Mouse (Mus musculus): ENCODE results near the gene Zfp207. TPM values are rescaled to one million over a fixed set of nuclear protein-coding genes. Genes with fewer than 3 reads are reported as not detected.

Gene Zfp207
- total and polyA plus RNA-seq, 3 experiments = 137 to 296 (median 231) TPM

- H3K36me3 ChIP-seq (replicated peaks in 1 of 2; ENCODE audit: control insufficient read depth in 1 of 2, insufficient read depth in 1 of 2, low read length in 1 of 2) = peaks cover 17 to 36% of the 10 kb centered on the region in 2 experiments
- dilution Hi-C loops (cut with MboI; ENCODE audit: extremely low pct_ligation_motif_present, extremely low pct_unique_long_range_greater_than_20kb, low sequenced_read_pairs) = no loop called here
- H3K4me2 ChIP-seq (ENCODE audit: insufficient read depth, low read depth, poor library complexity, severe bottlenecking) = no peak overlapping the region
- in situ Hi-C loops (cut with MboI; ENCODE audit: low pct_ligation_motif_present, low pct_unique_long_range_greater_than_20kb, low sequenced_read_pairs) = loop anchor here (10.0 kb wide), 1 partner anchor 248 kb away; no protein-coding TSS in a partner anchor
- no peaks in the 10 kb centered on the region for H3K27me3 ChIP-seq (replicated peaks)
- H3K4me3 ChIP-seq (replicated peaks in 1 of 3; ENCODE audit: low read depth in 2 of 3, low read length in 2 of 3, poor library complexity in 1 of 3) = no peak overlapping the region
- H3K9ac ChIP-seq (ENCODE audit: insufficient read depth, low read depth) = no peak overlapping the region
- no peaks in the 10 kb centered on the region for H3K79me2 ChIP-seq (replicated peaks; ENCODE audit: control insufficient read depth, extremely low read depth, insufficient read depth, poor library complexity, severe bottlenecking)
- no peak for TF ChIP-seq NRF1 (IDR thresholded peaks at IDR 0.05; ENCODE audit: low read depth, low read length)
- no peak for TF ChIP-seq PAX5 (IDR thresholded peaks at IDR 0.05; ENCODE audit: low read length)
- TF ChIP-seq MXI1 (IDR thresholded peaks at IDR 0.05; ENCODE audit: low read depth, low read length) = no peak
- TF ChIP-seq ZC3H11A (IDR thresholded peaks at IDR 0.05; ENCODE audit: low read depth, low read length) = no peak
- TF ChIP-seq MAFK (IDR thresholded peaks at IDR 0.05; ENCODE audit: insufficient replicate concordance, low read length) = no peak
- no peak overlapping the region for H3K27ac ChIP-seq (ENCODE audit: insufficient read depth, low read depth)
- peaks cover 11 to 17% of the 10 kb centered on the region in 2 experiments for H3K4me1 ChIP-seq (ENCODE audit: control insufficient read depth in 1 of 2, insufficient read depth in 2 of 2)
- H3K9me3 ChIP-seq (replicated peaks; ENCODE audit: low read length) = peaks cover 11% of the 10 kb centered on the region
- no peak for DNase-seq (ENCODE audit: extremely low read depth)
Observed at GRCm38 (mm10) chr11:80417085-80417484, 34.0 kb downstream of the Zfp207 start.

- Histone ChIP-seq H3K9me3 (replicated peaks; ENCODE audit: low read length) (peaks cover 11% of the 10 kb centered on the region), H3K4me1 (ENCODE audit: control insufficient read depth in 1 of 2, insufficient read depth in 2 of 2) (peaks cover 11 to 17% of the 10 kb centered on the region in 2 experiments), H3K79me2 (replicated peaks; ENCODE audit: control insufficient read depth, extremely low read depth, insufficient read depth, poor library complexity, severe bottlenecking) (no peaks in the 10 kb centered on the region), H3K9ac (ENCODE audit: insufficient read depth, low read depth) (no peak overlapping the region), H3K4me3 (replicated peaks in 1 of 3; ENCODE audit: low read depth in 2 of 3, low read length in 2 of 3, poor library complexity in 1 of 3) (no peak overlapping the region), H3K27ac (ENCODE audit: insufficient read depth, low read depth) (no peak overlapping the region), H3K27me3 (replicated peaks) (no peaks in the 10 kb centered on the region), H3K4me2 (ENCODE audit: insufficient read depth, low read depth, poor library complexity, severe bottlenecking) (no peak overlapping the region), H3K36me3 (replicated peaks in 1 of 2; ENCODE audit: control insufficient read depth in 1 of 2, insufficient read depth in 1 of 2, low read length in 1 of 2) (peaks cover 10 to 19% of the 10 kb centered on the region in 2 experiments)
- TF ChIP-seq ETS1 (conservative IDR thresholded peaks at IDR 0.05; ENCODE audit: low read depth, low read length) (no peak), HCFC1 (IDR thresholded peaks at IDR 0.05; ENCODE audit: low read depth, low read length) (no peak), ZNF384 (IDR thresholded peaks at IDR 0.05; ENCODE audit: low read depth, low read length) (no peak), ZKSCAN1 (IDR thresholded peaks at IDR 0.05; ENCODE audit: borderline replicate concordance, low read depth, low read length) (no peak), PAX5 (IDR thresholded peaks at IDR 0.05; ENCODE audit: low read length) (no peak), MAFK (IDR thresholded peaks at IDR 0.05; ENCODE audit: insufficient replicate concordance, low read length) (no peak), ZC3H11A (IDR thresholded peaks at IDR 0.05; ENCODE audit: low read depth, low read length) (no peak), CHD1 (IDR thresholded peaks at IDR 0.05; ENCODE audit: low read depth, low read length) (no peak), GABPA (IDR thresholded peaks at IDR 0.05; ENCODE audit: insufficient replicate concordance, low read depth, low read length) (no peak), ZMIZ1 (IDR thresholded peaks at IDR 0.05; ENCODE audit: low read depth, low read length) (no peak), RAD21 (IDR thresholded peaks at IDR 0.05; ENCODE audit: low read depth, low read length) (no peak), BHLHE40 (IDR thresholded peaks at IDR 0.05; ENCODE audit: low read depth, low read length) (no peak), SMC3 (IDR thresholded peaks at IDR 0.05; ENCODE audit: low read depth, low read length) (no peak), MAX (IDR thresholded peaks at IDR 0.05; ENCODE audit: low read length) (no peak), MAZ (IDR thresholded peaks at IDR 0.05; ENCODE audit: low read depth, low read length) (no peak)
- DNase-seq (ENCODE audit: extremely low read depth) = no peak
- dilution Hi-C loops (cut with MboI; ENCODE audit: extremely low pct_ligation_motif_present, extremely low pct_unique_long_range_greater_than_20kb, low sequenced_read_pairs) (no loop called here), in situ Hi-C loops (cut with MboI; ENCODE audit: low pct_ligation_motif_present, low pct_unique_long_range_greater_than_20kb, low sequenced_read_pairs) (loop anchor here (10.0 kb wide), 1 partner anchor 245 kb away; no protein-coding TSS in a partner anchor)
Observed at GRCm38 (mm10) chr11:80419743-80420142, 36.7 kb downstream of the Zfp207 start.
